Mouse (Mus musculus) adipocyte (in vitro differentiated cells): ENCODE measurements around the gene Pet2.

Experiments
- DNase-seq: peaks from one replicate; pipeline ENCODE4 v3.0.0-alpha.2; 2016; ENCODE audit warnings: low spot score

Gene Pet2

GRCm38 (mm10) chrX:89409589-89409988 is at the start of gene Pet2:
Gene Pet2 (minus strand): TSS chrX:89409689.
- DNase-seq = no peak
